Mouse (Mus musculus) liver, postnatal 0 days (tissue): ENCODE data around the gene Pbld1. TPM values are rescaled to one million over a fixed set of nuclear protein-coding genes. Genes with fewer than 3 reads are reported as not detected.

Experiments
- ATAC-seq: fragments of 200-750 bp; cut with Nextera tagmentation; 2 replicates; pipeline ENCODE4 v1.8.0; 2017; ENCODE audit warnings: mild to moderate bottlenecking, moderate library complexity
- DNase-seq: peaks from one replicate; pipeline ENCODE4 v3.0.0-alpha.2; 2016
- H3K27ac ChIP-seq: fragments of 300-500 bp; sonication (generic); 2 replicates; pipeline ENCODE4 v1.5.1; 2014; ENCODE audit warnings: antibody characterized with exemption, moderate library complexity, mild to moderate bottlenecking, low read depth
- H3K27me3 ChIP-seq: fragments of 300-500 bp; sonication (generic); 2 replicates; pipeline ENCODE4 v1.6.1; 2014; ENCODE audit warnings: low read length, control low read depth, mixed read lengths; ENCODE audit not compliant: insufficient read depth
- H3K36me3 ChIP-seq: fragments of 300-500 bp; sonication (generic); replicated peaks from 2 replicates; pipeline ENCODE4 v1.6.1; 2014; ENCODE audit warnings: mild to moderate bottlenecking, control low read depth, low read length, moderate library complexity, mixed read lengths; ENCODE audit not compliant: insufficient read depth
- H3K4me1 ChIP-seq: fragments of 300-500 bp; sonication (generic); 2 replicates; pipeline ENCODE4 v1.6.1; 2014; ENCODE audit warnings: antibody characterized with exemption, mild to moderate bottlenecking, control low read depth; ENCODE audit not compliant: insufficient read depth
- H3K4me2 ChIP-seq: fragments of 300-500 bp; sonication (generic); 2 replicates; pipeline ENCODE4 v1.6.1; 2014; ENCODE audit warnings: low read depth, mild to moderate bottlenecking, low read length, moderate library complexity, mixed read lengths
- H3K4me3 ChIP-seq: fragments of 300-500 bp; sonication (generic); 2 replicates; pipeline ENCODE4 v1.5.1; 2014; ENCODE audit warnings: low read depth, low read length
- H3K9ac ChIP-seq: fragments of 300-500 bp; sonication (generic); replicated peaks from 2 replicates; pipeline ENCODE4 v1.6.1; 2014; ENCODE audit warnings: mild to moderate bottlenecking, moderate library complexity
- H3K9me3 ChIP-seq: fragments of 300-500 bp; sonication (generic); 2 replicates; pipeline ENCODE4 v1.6.1; 2016; ENCODE audit warnings: mild to moderate bottlenecking, control low read depth, low read length, mixed read lengths
- CTCF ChIP-seq: sonication (generic); IDR thresholded peaks from 2 replicates; pipeline ENCODE4 v1.5.1; 2016; ENCODE audit warnings: antibody characterized with exemption, low read depth
- EP300 ChIP-seq: IDR thresholded peaks from 2 replicates; pipeline ENCODE4 v1.6.1; 2016; ENCODE audit warnings: antibody characterized with exemption, low read depth, mild to moderate bottlenecking
- WGBS: fragments of 180-500 bp; shearing (Covaris S2); extraction: QIAGEN DNeasy Blood & Tissue Kit; methylation state at CpG from one replicate; pipeline ENCODE4 v1.1.7; 2014; ENCODE audit not compliant: insufficient replicate concordance; 5-methylcytosine and 5-hydroxymethylcytosine counted together
- polyA plus RNA-seq: library from polyadenylated mRNA; unstranded; fragments of >200 nt; fragmentation: Nextera tagmentation; extraction: Ambion mirVana; gene quantifications from 2 replicates; pipeline ENCODE4 v1.2.1, GENCODE M21; 2015

Pbld1 gene
- polyA plus RNA-seq, 1 experiment from 2014 or later = 67.6 TPM

GRCm38 (mm10) chr10:63061266-63061665 is 1.3 kb downstream of the Pbld1 start:
- Histone ChIP-seq H3K4me3 (peak overlapping the region; percentile 37), H3K27ac (peak overlapping the region; percentile 80), H3K36me3 (no peaks in the 10 kb centered on the region; the same call in 1 of the 2 replicates), H3K9ac (peak overlapping the region; percentile 68), H3K9me3 (no peaks in the 10 kb centered on the region), H3K4me2 (peak overlapping the region; percentile 64), H3K27me3 (no peaks in the 10 kb centered on the region), H3K4me1 (no peaks in the 10 kb centered on the region)
- DNase-seq (peak; percentile 37), ATAC-seq (peak; percentile 69)
- 64% methylated on average over 12 of the region's 12 CpGs for WGBS
- TF ChIP-seq EP300 (peak; percentile 27; the same call in 1 of the 2 replicates), CTCF (no peak)

- Histone ChIP-seq H3K4me3 (peak overlapping the region; percentile 37), H3K4me1 (no peaks in the 10 kb centered on the region), H3K27me3 (no peaks in the 10 kb centered on the region), H3K36me3 (no peaks in the 10 kb centered on the region; the same call in 1 of the 2 replicates), H3K9ac (no peak overlapping the region), H3K9me3 (no peaks in the 10 kb centered on the region), H3K27ac (peak overlapping the region; percentile 80), H3K4me2 (peak overlapping the region; percentile 64)
- 69% methylated on average over 5 of the region's 5 CpGs for WGBS
- DNase-seq (peak; percentile 45), ATAC-seq (no peak)
- TF ChIP-seq CTCF = no peak
- no peak for TF ChIP-seq EP300
These were observed 2.7 kb downstream of the Pbld1 start for GRCm38 (mm10) chr10:63062696-63063095.

GRCm38 (mm10) chr10:63063365-63063764 is 3.4 kb downstream of the Pbld1 start:
- no peak for TF ChIP-seq CTCF
- no peak for TF ChIP-seq EP300
- H3K27ac ChIP-seq = peak overlapping the region; percentile 29
- ATAC-seq (0 out of 2 replicates have a peak, but pooled peaks have one; percentile 8), DNase-seq (no peak)
- 0 out of 2 replicates have a peak overlapping the region, but pooled peaks have one; percentile 34 for H3K9ac ChIP-seq
- peak overlapping the region; percentile 37 for H3K4me3 ChIP-seq
- H3K9me3 ChIP-seq = no peaks in the 10 kb centered on the region
- H3K4me1 ChIP-seq = no peaks in the 10 kb centered on the region
- no peaks in the 10 kb centered on the region for H3K27me3 ChIP-seq
- 61% methylated on average over 7 of the region's 7 CpGs for WGBS
- H3K4me2 ChIP-seq = peak overlapping the region; percentile 64
- H3K36me3 ChIP-seq = no peaks in the 10 kb centered on the region; the same call in 1 of the 2 replicates

- Histone ChIP-seq H3K36me3 (no peaks in the 10 kb centered on the region; the same call in none of the 2 replicates), H3K9me3 (no peaks in the 10 kb centered on the region), H3K4me2 (peak overlapping the region; percentile 64), H3K4me3 (no peak overlapping the region), H3K27me3 (no peaks in the 10 kb centered on the region), H3K27ac (no peak overlapping the region), H3K4me1 (no peaks in the 10 kb centered on the region), H3K9ac (0 out of 2 replicates have a peak overlapping the region, but pooled peaks have one; percentile 21)
- DNase-seq = no peak
- TF ChIP-seq EP300 = no peak
- TF ChIP-seq CTCF = no peak
- 72% methylated on average over 9 of the region's 9 CpGs for WGBS
- no peak for ATAC-seq
These were observed 4.6 kb downstream of the Pbld1 start for GRCm38 (mm10) chr10:63064516-63064915.

- Histone ChIP-seq H3K27me3 (no peaks in the 10 kb centered on the region), H3K27ac (no peak overlapping the region), H3K9ac (no peak overlapping the region), H3K4me3 (no peak overlapping the region), H3K4me2 (no peak overlapping the region; the same call in 1 of the 2 replicates), H3K36me3 (no peaks in the 10 kb centered on the region; the same call in none of the 2 replicates), H3K9me3 (no peaks in the 10 kb centered on the region), H3K4me1 (no peaks in the 10 kb centered on the region)
- TF ChIP-seq CTCF = no peak
- TF ChIP-seq EP300 = no peak
- ATAC-seq (no peak), DNase-seq (no peak)
- 55% methylated on average over 8 of the region's 8 CpGs for WGBS
These were observed 5.6 kb downstream of the Pbld1 start for GRCm38 (mm10) chr10:63065561-63065960.

GRCm38 (mm10) chr10:63065988-63066387 is 6.0 kb downstream of the Pbld1 start:
- 17% methylated on average over 5 of the region's 5 CpGs for WGBS
- Histone ChIP-seq H3K36me3 (no peaks in the 10 kb centered on the region; the same call in none of the 2 replicates), H3K4me2 (no peak overlapping the region), H3K4me3 (no peak overlapping the region), H3K27me3 (no peaks in the 10 kb centered on the region), H3K27ac (no peak overlapping the region), H3K4me1 (no peaks in the 10 kb centered on the region), H3K9ac (no peak overlapping the region), H3K9me3 (no peaks in the 10 kb centered on the region)
- ATAC-seq (peak; percentile 35), DNase-seq (peak; percentile 82)
- TF ChIP-seq EP300 (no peak), CTCF (peak; percentile 88)
